In the genomic region with DNA sequence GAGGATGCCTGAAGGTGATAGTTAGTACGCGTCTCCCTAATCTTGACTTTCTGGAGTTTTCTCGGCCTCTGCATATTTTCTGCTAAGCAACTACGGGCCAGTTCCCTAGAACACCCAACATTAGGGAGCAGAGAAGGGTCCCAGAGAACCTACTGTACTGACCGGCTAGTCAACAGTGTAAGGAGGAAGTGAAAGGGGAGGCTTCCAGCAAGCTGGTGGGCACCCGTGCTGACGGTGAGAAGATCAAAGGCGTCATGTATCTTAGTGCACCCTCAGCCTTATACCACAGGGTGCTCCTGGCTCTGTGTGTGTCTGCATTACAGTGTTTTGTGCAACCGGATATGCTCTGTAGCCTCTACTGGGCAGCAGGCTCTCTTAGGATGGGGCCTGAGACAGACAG, we compare ENCODE assay signal across 29 mouse cellular contexts.
DNase-seq lines count a peak whose midpoint lies in the region; ATAC-seq and TF ChIP-seq lines count a peak whose summit lies in the region.
"Had no signal": no experiment of that assay in that cellular context is flagged by ENCODE, and none has a peak within 500 bp of the region (broad histone marks: within the 10 kb centered on the region; RNA-seq: fewer than 3 reads in every experiment).

No protein-coding gene starts in this region.

- H3K4me1 ChIP-seq in testis, adult 2 months (ENCODE audit: control insufficient read depth, insufficient read depth, low read length): no peaks in the 10 kb centered on the region
- no peaks in the 10 kb centered on the region; the same call in 1 of the 2 replicates for H3K4me1 ChIP-seq in hindbrain, postnatal 0 days (ENCODE audit: insufficient read depth, low read length)
- H3K4me1 ChIP-seq: embryonic facial prominence, embryonic 15.5 days; forebrain, embryonic 10.5 days; forebrain, embryonic 12.5 days had no signal

- no peak for TF ChIP-seq CTCF in testis, adult 2 months (IDR thresholded peaks at IDR 0.05; ENCODE audit: control insufficient read depth, insufficient read depth, insufficient replicate concordance, low read depth, low read length)
- no peak for TF ChIP-seq CTCF in hindbrain, postnatal 0 days (IDR thresholded peaks at IDR 0.05; ENCODE audit: low read depth)

- no peaks in the 10 kb centered on the region for H3K36me3 ChIP-seq in testis, adult 2 months (ENCODE audit: control insufficient read depth, insufficient read depth, low read length)
- H3K36me3 ChIP-seq in hindbrain, postnatal 0 days (ENCODE audit: insufficient read depth, low read length): no peaks in the 10 kb centered on the region
- H3K36me3 ChIP-seq: embryonic facial prominence, embryonic 13.5 days; embryonic facial prominence, embryonic 15.5 days; forebrain, embryonic 10.5 days; forebrain, embryonic 12.5 days; G1E had no signal

- peak overlapping the region; percentile 54 for H3K4me3 ChIP-seq in testis, adult 2 months (ENCODE audit: control insufficient read depth, low read depth, low read length)
- no peak overlapping the region for H3K4me3 ChIP-seq in hindbrain, postnatal 0 days (ENCODE audit: low read length)
- H3K4me3 ChIP-seq: embryonic facial prominence, embryonic 13.5 days; embryonic facial prominence, embryonic 15.5 days; erythroblast, embryonic 14.5 days; forebrain, embryonic 10.5 days; forebrain, embryonic 12.5 days had no signal

- no peak overlapping the region for H3K9ac ChIP-seq in hindbrain, postnatal 0 days (replicated peaks; ENCODE audit: low read length)
- H3K9ac ChIP-seq: embryonic facial prominence, embryonic 13.5 days; embryonic facial prominence, embryonic 15.5 days; forebrain, embryonic 12.5 days had no signal

- H3K27me3 ChIP-seq in testis, adult 2 months (ENCODE audit: control insufficient read depth, insufficient read depth, low read length): no peaks in the 10 kb centered on the region
- H3K27me3 ChIP-seq in hindbrain, postnatal 0 days (ENCODE audit: insufficient read depth, low read length): no peaks in the 10 kb centered on the region
- H3K27me3 ChIP-seq: CH12.LX; embryonic facial prominence, embryonic 13.5 days; embryonic facial prominence, embryonic 15.5 days had no signal

- no peaks in the 10 kb centered on the region for H3K9me3 ChIP-seq in hindbrain, postnatal 0 days (ENCODE audit: low read length)
- H3K9me3 ChIP-seq: embryonic facial prominence, embryonic 13.5 days; embryonic facial prominence, embryonic 15.5 days; forebrain, embryonic 10.5 days; forebrain, embryonic 12.5 days had no signal

- H3K27ac ChIP-seq in testis, adult 2 months (ENCODE audit: control insufficient read depth, insufficient read depth, low read depth, low read length): no peak overlapping the region
- no peak overlapping the region for H3K27ac ChIP-seq in hindbrain, postnatal 0 days
- H3K27ac ChIP-seq: embryonic facial prominence, embryonic 13.5 days; embryonic facial prominence, embryonic 15.5 days; forebrain, embryonic 10.5 days; forebrain, embryonic 12.5 days had no signal

- DNase-seq in testis, postnatal 10 days (ENCODE audit: low spot score): no peak
- DNase-seq in A20 (ENCODE audit: low read depth, low spot score) (peak; percentile 45), liver (no peak)
- no peak for DNase-seq in hindbrain, postnatal 0 days (ENCODE audit: low spot score)
- DNase-seq in embryo, embryonic 9.5 days (ENCODE audit: extremely low spot score): no peak
- DNase-seq: adrenal gland, adult 8-10 months; adrenal gland, postnatal 14 days; adrenal gland, postnatal 36 days; B cell, adult 2 months; cerebellum, adult 11-12 months; cerebellum, adult 2 months; cerebellum, adult 9-10 months; cerebellum, postnatal 10 days; cerebellum, postnatal 25 days had no signal

- no peak for TF ChIP-seq POLR2A in testis, adult 2 months (IDR thresholded peaks at IDR 0.05; ENCODE audit: control insufficient read depth, low read depth, low read length)

- WGBS in hindbrain, postnatal 0 days: 93% methylated on average over 9 of the region's 9 CpGs

- no peak overlapping the region for H3K4me2 ChIP-seq in hindbrain, postnatal 0 days (ENCODE audit: low read depth, low read length)
- H3K4me2 ChIP-seq: embryonic facial prominence, embryonic 13.5 days; embryonic facial prominence, embryonic 15.5 days; forebrain, embryonic 12.5 days had no signal

- ATAC-seq in common myeloid progenitor, adult 5-6 weeks (replicated peaks; ENCODE audit: low read depth, poor library complexity, severe bottlenecking): 0 out of 2 replicates have a peak, but pooled peaks have one; percentile 49
- ATAC-seq in megakaryocyte, adult 5-6 weeks (ENCODE audit: poor library complexity, severe bottlenecking): peak; percentile 46; the same call in 1 of the 2 replicates
- ATAC-seq in hindbrain, postnatal 0 days: no peak
- ATAC-seq: activated CD4-positive, CD25-positive, alpha-beta regulatory T cell, adult 4 months; CD4-positive, CD25-positive, alpha-beta regulatory T cell, adult 4 months; forebrain, embryonic 14.5 days; forebrain, embryonic 16.5 days; Patski had no signal
